In the genomic region with DNA sequence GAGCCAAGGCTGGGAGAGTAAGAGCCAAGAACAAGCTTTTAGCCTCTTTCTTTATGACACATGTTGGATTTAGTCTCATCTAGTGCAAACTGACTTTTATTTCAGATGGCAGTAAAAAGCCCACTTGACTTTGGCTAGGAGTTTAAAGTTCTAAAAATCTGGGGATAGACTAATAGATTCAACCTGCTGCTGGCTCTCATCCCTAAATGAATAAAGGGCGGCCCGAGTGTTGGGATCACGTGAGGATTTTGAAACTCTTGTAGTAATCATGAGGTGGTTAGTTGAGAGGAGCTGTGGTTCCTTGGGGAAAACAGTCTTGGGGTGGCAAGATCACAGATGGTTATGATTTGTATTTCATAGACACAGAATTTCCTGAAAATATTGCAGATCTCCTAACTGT, we compare ENCODE assay signal across 27 mouse cellular contexts.
"Had no signal": no experiment of that assay in that cellular context is flagged by ENCODE, and none has a peak within 500 bp of the region (broad histone marks: within the 10 kb centered on the region; RNA-seq: fewer than 3 reads in every experiment).

No protein-coding gene starts in this region.

- H3K4me1 ChIP-seq: heart, embryonic 13.5 days; heart, embryonic 15.5 days; hindbrain, embryonic 13.5 days; hindbrain, embryonic 15.5 days; kidney, embryonic 15.5 days; limb, embryonic 12.5 days had no signal

- H3K4me3 ChIP-seq: heart, adult 2 months; heart, embryonic 13.5 days; heart, embryonic 15.5 days; hindbrain, embryonic 13.5 days; hindbrain, embryonic 15.5 days; kidney, embryonic 15.5 days; limb, embryonic 12.5 days had no signal

- H3K27ac ChIP-seq: heart, adult 2 months; heart, embryonic 13.5 days; heart, embryonic 15.5 days; hindbrain, embryonic 13.5 days; hindbrain, embryonic 15.5 days; hindbrain, postnatal 0 days; kidney, embryonic 15.5 days; kidney, postnatal 0 days; limb, embryonic 12.5 days; liver, embryonic 14.5 days had no signal

- ATAC-seq: hindbrain, postnatal 0 days; intestine, embryonic 16.5 days had no signal

- H3K36me3 ChIP-seq: heart, embryonic 13.5 days; heart, embryonic 15.5 days; hindbrain, embryonic 13.5 days; hindbrain, embryonic 15.5 days; kidney, embryonic 15.5 days; limb, embryonic 12.5 days had no signal

- DNase-seq: gastrocnemius, postnatal 14 days; gastrocnemius, postnatal 36 days; heart, adult 11 months; heart, adult 2 months; heart, postnatal 14 days; heart, postnatal 36 days; kidney, adult 11 months; kidney, adult 2 months; kidney, adult 9 months; kidney, postnatal 14 days; kidney, postnatal 36 days; layer of hippocampus, adult 9-11 months; layer of hippocampus, postnatal 36 days; left cerebral cortex, postnatal 4 days; liver had no signal

- H3K27me3 ChIP-seq: heart, embryonic 13.5 days; heart, embryonic 15.5 days; hindbrain, embryonic 13.5 days; hindbrain, embryonic 15.5 days; kidney, embryonic 15.5 days; limb, embryonic 12.5 days had no signal

- H3K4me2 ChIP-seq: heart, embryonic 11.5 days; heart, embryonic 13.5 days; heart, embryonic 15.5 days; hindbrain, embryonic 13.5 days; hindbrain, embryonic 15.5 days; kidney, embryonic 15.5 days; limb, embryonic 12.5 days; liver, embryonic 11.5 days had no signal

- H3K9me3 ChIP-seq: heart, embryonic 13.5 days; heart, embryonic 15.5 days; hindbrain, embryonic 13.5 days; hindbrain, embryonic 15.5 days; kidney, embryonic 15.5 days; limb, embryonic 12.5 days had no signal

- H3K9ac ChIP-seq: heart, embryonic 13.5 days; heart, embryonic 15.5 days; hindbrain, embryonic 13.5 days; hindbrain, embryonic 15.5 days; kidney, embryonic 15.5 days; limb, embryonic 12.5 days; liver, embryonic 14.5 days had no signal
